ENCODE assay signal across 8 mouse cellular contexts in genomic region chr10:30199501-30199900, GRCm38 (mm10). TPM values are rescaled to one million over a fixed set of nuclear protein-coding genes. Genes with fewer than 3 reads are reported as not detected.
A peak's percentile ranks its signal among the peaks of the same experiment; 100 is the strongest.
DNase-seq lines count a peak whose midpoint lies in the region; ATAC-seq and TF ChIP-seq lines count a peak whose summit lies in the region.

No protein-coding gene starts in this region.

- no peak for TF ChIP-seq CTCF in bone marrow macrophage, adult 2 months (IDR thresholded peaks at IDR 0.05; ENCODE audit: low read depth, low read length)
- TF ChIP-seq CTCF in hindbrain, postnatal 0 days (IDR thresholded peaks at IDR 0.05; ENCODE audit: low read depth): no peak
- TF ChIP-seq CTCF in midbrain, postnatal 0 days (IDR thresholded peaks at IDR 0.05): no peak

- H3K27me3 ChIP-seq in lung, embryonic 15.5 days: no peaks in the 10 kb centered on the region
- H3K27me3 ChIP-seq in hindbrain, postnatal 0 days (ENCODE audit: insufficient read depth, low read length): no peaks in the 10 kb centered on the region
- no peaks in the 10 kb centered on the region for H3K27me3 ChIP-seq in midbrain, postnatal 0 days (ENCODE audit: insufficient read depth, low read length)

- TF ChIP-seq POLR2A in bone marrow macrophage, adult 2 months (IDR thresholded peaks at IDR 0.05; ENCODE audit: borderline replicate concordance, low read depth, low read length): no peak

- ATAC-seq in lung, embryonic 15.5 days (ENCODE audit: borderline replicate concordance, extremely low read depth, low FRiP score, low TSS enrichment): no peak
- no peak for ATAC-seq in hindbrain, postnatal 0 days
- ATAC-seq in midbrain, postnatal 0 days (ENCODE audit: low FRiP score): no peak

- H3K4me2 ChIP-seq in lung, embryonic 15.5 days: peak overlapping the region; percentile 73
- H3K4me2 ChIP-seq in hindbrain, postnatal 0 days (ENCODE audit: low read depth, low read length): peak overlapping the region; percentile 94
- peak overlapping the region; percentile 93; the same call in 1 of the 2 replicates for H3K4me2 ChIP-seq in midbrain, postnatal 0 days (ENCODE audit: low read depth, low read length, poor library complexity, severe bottlenecking)

- 0 out of 2 replicates have a peak, but pooled peaks cover 5% of the 10 kb centered on the region for H3K36me3 ChIP-seq in lung, embryonic 15.5 days
- no peaks in the 10 kb centered on the region for H3K36me3 ChIP-seq in hindbrain, postnatal 0 days (ENCODE audit: insufficient read depth, low read length)
- no peaks in the 10 kb centered on the region for H3K36me3 ChIP-seq in midbrain, postnatal 0 days (ENCODE audit: insufficient read depth, low read length)

- H3K4me1 ChIP-seq in lung, embryonic 15.5 days: peaks cover 4% of the 10 kb centered on the region; the same call in 1 of the 2 replicates
- H3K4me1 ChIP-seq in bone marrow macrophage, adult 2 months (ENCODE audit: control insufficient read depth, insufficient read depth, low read length): peaks cover 3% of the 10 kb centered on the region
- no peaks in the 10 kb centered on the region for H3K4me1 ChIP-seq in hindbrain, postnatal 0 days (ENCODE audit: insufficient read depth, low read length)
- H3K4me1 ChIP-seq in midbrain, postnatal 0 days (ENCODE audit: insufficient read depth, low read length): no peaks in the 10 kb centered on the region

- peak overlapping the region; percentile 77 for H3K9ac ChIP-seq in lung, embryonic 15.5 days
- H3K9ac ChIP-seq in hindbrain, postnatal 0 days (replicated peaks; ENCODE audit: low read length): peak overlapping the region; percentile 65; the same call in 1 of the 2 replicates
- no peak overlapping the region for H3K9ac ChIP-seq in midbrain, postnatal 0 days (replicated peaks; ENCODE audit: low read length, poor library complexity, severe bottlenecking)

- 45% methylated on average over 5 of the region's 5 CpGs for WGBS in lung, embryonic 15.5 days
- 62% methylated on average over 5 of the region's 5 CpGs for WGBS in hindbrain, postnatal 0 days
- 64% methylated on average over 5 of the region's 5 CpGs for WGBS in midbrain, postnatal 0 days

- peak overlapping the region; percentile 81 for H3K4me3 ChIP-seq in lung, embryonic 15.5 days
- peak overlapping the region; percentile 95 for H3K4me3 ChIP-seq in bone marrow macrophage, adult 2 months (ENCODE audit: insufficient read depth, low read length)
- H3K4me3 ChIP-seq in hindbrain, postnatal 0 days (ENCODE audit: low read length): peak overlapping the region; percentile 85
- peak overlapping the region; percentile 79 for H3K4me3 ChIP-seq in midbrain, postnatal 0 days (ENCODE audit: low read depth, low read length)

- H3K27ac ChIP-seq in lung, embryonic 15.5 days: no peak overlapping the region
- H3K27ac ChIP-seq in bone marrow macrophage, adult 2 months (ENCODE audit: insufficient read depth, low read depth, low read length): no peak overlapping the region
- no peak overlapping the region for H3K27ac ChIP-seq in hindbrain, postnatal 0 days
- no peak overlapping the region for H3K27ac ChIP-seq in midbrain, postnatal 0 days (ENCODE audit: low read depth, low read length)

- no peak for DNase-seq in lung, postnatal 14 days
- DNase-seq in hindbrain, postnatal 0 days (ENCODE audit: low spot score): no peak
- no peak for DNase-seq in midbrain, postnatal 0 days (ENCODE audit: low spot score)
- DNase-seq in spleen, adult 12 weeks (ENCODE audit: low spot score): no peak
- no peak for DNase-seq in ovary, postnatal 36 days (ENCODE audit: low spot score)
- DNase-seq in kidney, adult 8-10 months: no peak

- no peaks in the 10 kb centered on the region for H3K9me3 ChIP-seq in lung, embryonic 15.5 days
- no peaks in the 10 kb centered on the region for H3K9me3 ChIP-seq in hindbrain, postnatal 0 days (ENCODE audit: low read length)
- no peaks in the 10 kb centered on the region for H3K9me3 ChIP-seq in midbrain, postnatal 0 days (ENCODE audit: low read length)

RNA-seq across cellular contexts. Expression of gene Cenpw, which starts 0.9 kb away (rescaled TPM):
- polyA plus RNA-seq in lung, embryonic 15.5 days (2015; fragmentation: Nextera tagmentation; extraction: Ambion mirVana): 41.0 and 43.6 TPM in 2 replicates
- polyA plus RNA-seq in bone marrow macrophage, adult 2 months (2012; ENCODE audit: insufficient read depth, insufficient read length, missing spikeins): 5.0 and 5.2 TPM in 2 replicates
- total RNA-seq in hindbrain, postnatal 0 days (2014; rRNA removed): 4.3 and 9.7 TPM in 2 replicates
- 21.3 and 22.4 TPM in 2 replicates for polyA plus RNA-seq in hindbrain, postnatal 0 days (2015; fragmentation: Nextera tagmentation; extraction: Ambion mirVana)
- total RNA-seq in midbrain, postnatal 0 days (2014; rRNA removed): 7.7 and 10.7 TPM in 2 replicates
- polyA plus RNA-seq in midbrain, postnatal 0 days (2015; fragmentation: Nextera tagmentation; extraction: Ambion mirVana): 16.2 and 18.4 TPM in 2 replicates
